Mouse (Mus musculus) heart, postnatal 0 days (tissue): ENCODE data around the gene Cep57l1.

Experiments
- CTCF ChIP-seq: IDR thresholded peaks from 2 replicates; pipeline ENCODE4 v1.5.1; 2016; ENCODE audit warnings: antibody characterized with exemption, control low read depth, low read depth
- EP300 ChIP-seq: IDR thresholded peaks from 2 replicates; pipeline ENCODE4 v1.6.1; 2016; ENCODE audit warnings: antibody characterized with exemption, low read depth

DNA sequence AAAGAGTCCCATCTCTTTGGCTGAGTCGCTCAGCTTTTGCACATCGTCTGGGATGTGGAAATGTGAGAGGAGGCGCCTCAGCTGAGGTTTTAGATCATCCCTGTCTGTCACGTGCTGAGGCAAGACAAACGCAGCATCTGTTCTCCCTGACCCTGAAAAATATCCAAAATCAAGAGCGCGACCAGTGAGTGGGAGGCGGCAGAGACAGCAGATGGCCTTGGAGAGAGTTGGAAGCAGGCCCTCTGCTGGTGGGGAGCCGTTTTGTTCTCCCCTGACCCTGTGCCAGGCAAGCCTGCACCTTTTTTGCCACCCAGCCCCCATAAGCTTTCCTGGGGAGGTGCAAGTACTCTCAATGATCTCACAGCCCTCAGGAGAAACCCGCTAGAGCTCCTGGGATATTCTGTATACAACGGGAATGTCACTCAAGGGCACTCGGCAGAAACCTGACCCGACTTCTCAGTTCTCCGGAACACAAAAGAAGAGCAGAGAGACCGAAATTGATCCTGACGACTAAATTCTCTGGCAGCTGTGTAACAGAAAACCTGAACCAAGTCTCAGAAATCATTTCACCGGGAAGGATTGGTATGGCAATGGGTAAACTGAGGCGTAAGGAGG is 130.8 kb downstream of the Cep57l1 start:
- peak; percentile 66 for TF ChIP-seq CTCF
- TF ChIP-seq EP300 = no peak
